In the genomic region with DNA sequence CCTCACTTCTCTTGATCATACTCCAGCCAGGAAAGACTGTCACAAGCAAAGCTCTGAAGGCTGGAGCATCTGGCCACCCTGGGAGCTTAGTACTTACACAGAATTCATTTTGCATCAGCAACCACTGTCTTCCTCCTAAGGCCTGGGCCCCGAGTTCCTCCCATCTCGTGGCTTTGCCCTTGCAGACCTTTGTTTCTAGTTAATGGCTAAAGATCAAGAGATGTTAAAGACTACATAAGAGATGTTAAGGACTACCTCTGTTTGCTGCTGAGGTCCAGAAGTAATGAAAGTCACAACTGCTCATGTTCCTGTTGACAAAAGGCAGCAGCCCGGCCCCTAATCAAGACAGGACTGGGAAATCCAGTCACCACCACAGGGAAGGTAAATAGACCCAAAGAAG, we compare ENCODE assay signal across 22 mouse cellular contexts.
DNase-seq lines count a peak whose midpoint lies in the region; ATAC-seq lines count a peak whose summit lies in the region.
"Had no signal": no experiment of that assay in that cellular context is flagged by ENCODE, and none has a peak within 500 bp of the region (broad histone marks: within the 10 kb centered on the region; RNA-seq: fewer than 3 reads in every experiment).

No protein-coding gene starts in this region.

- no peaks in the 10 kb centered on the region for H3K36me3 ChIP-seq in midbrain, embryonic 11.5 days (ENCODE audit: control insufficient read depth, insufficient read depth, low read length)
- no peaks in the 10 kb centered on the region for H3K36me3 ChIP-seq in midbrain, embryonic 13.5 days
- H3K36me3 ChIP-seq: G1E had no signal

- no peaks in the 10 kb centered on the region for H3K27me3 ChIP-seq in midbrain, embryonic 11.5 days (ENCODE audit: control insufficient read depth, insufficient read depth, low read length)
- no peaks in the 10 kb centered on the region for H3K27me3 ChIP-seq in midbrain, embryonic 13.5 days
- H3K27me3 ChIP-seq: CH12.LX, Patski had no signal

- peak; percentile 69 for DNase-seq in midbrain, embryonic 11.5 days (ENCODE audit: low spot score, missing footprints)
- peak; percentile 24 for DNase-seq in 416B (ENCODE audit: low read depth)
- peak; percentile 51 for DNase-seq in ZHBTc4 (ENCODE audit: low read depth, low spot score)
- DNase-seq: adrenal gland, adult 2 months; adrenal gland, adult 8-10 months; adrenal gland, postnatal 10 days; adrenal gland, postnatal 14 days; adrenal gland, postnatal 25 days; adrenal gland, postnatal 36 days; cerebellum, adult 11 months; cerebellum, adult 11-12 months; cerebellum, adult 18-20 months; cerebellum, adult 2 months; cerebellum, adult 8-10 months had no signal

- no peak overlapping the region for H3K4me3 ChIP-seq in midbrain, embryonic 11.5 days (ENCODE audit: low read depth, low read length)
- H3K4me3 ChIP-seq in midbrain, embryonic 13.5 days (replicated peaks): no peak overlapping the region

- no peaks in the 10 kb centered on the region for H3K9me3 ChIP-seq in midbrain, embryonic 11.5 days (ENCODE audit: control insufficient read depth, low read length)
- H3K9me3 ChIP-seq in midbrain, embryonic 13.5 days: no peaks in the 10 kb centered on the region
- H3K9me3 ChIP-seq: G1E had no signal

- no peak for ATAC-seq in midbrain, embryonic 11.5 days (ENCODE audit: low FRiP score)
- ATAC-seq in midbrain, embryonic 13.5 days: no peak
- ATAC-seq in erythroblast, adult 5-6 weeks (replicated peaks; ENCODE audit: low FRiP score, poor library complexity, severe bottlenecking): no peak
- no peak for ATAC-seq in erythroid progenitor cell, adult 5-6 weeks (replicated peaks; ENCODE audit: low FRiP score, poor library complexity, severe bottlenecking)
- ATAC-seq: activated CD4-positive, CD25-positive, alpha-beta regulatory T cell, adult 4 months; CD4-positive, CD25-positive, alpha-beta regulatory T cell, adult 4 months; Patski had no signal

- no peak overlapping the region for H3K4me2 ChIP-seq in midbrain, embryonic 11.5 days
- no peak overlapping the region for H3K4me2 ChIP-seq in midbrain, embryonic 13.5 days (replicated peaks)

- 82% methylated on average over 3 of the region's 3 CpGs for WGBS in midbrain, embryonic 11.5 days
- WGBS in midbrain, embryonic 13.5 days: 84% methylated on average over 3 of the region's 3 CpGs

- no peak overlapping the region for H3K9ac ChIP-seq in midbrain, embryonic 11.5 days (ENCODE audit: low read length)
- no peak overlapping the region for H3K9ac ChIP-seq in midbrain, embryonic 13.5 days (replicated peaks)

- H3K4me1 ChIP-seq in midbrain, embryonic 11.5 days (ENCODE audit: control insufficient read depth, insufficient read depth, low read length): no peaks in the 10 kb centered on the region; the same call in 1 of the 2 replicates
- H3K4me1 ChIP-seq in midbrain, embryonic 13.5 days (replicated peaks): peaks cover 3% of the 10 kb centered on the region

- no peak overlapping the region for H3K27ac ChIP-seq in midbrain, embryonic 11.5 days (ENCODE audit: low read depth, low read length)
- no peak overlapping the region for H3K27ac ChIP-seq in midbrain, embryonic 13.5 days
